Mouse (Mus musculus) forebrain, embryonic 15.5 days (tissue): ENCODE measurements at regions not wholly inside any gene's neighbourhood (a gene's known extent, or its start where the extent isn't known, plus 50 kb on each side); places are given as distances from the start of the nearest gene placed in this dataset.
A peak's percentile ranks its signal among the peaks of the same experiment; 100 is the strongest.

Experiments
- ATAC-seq: fragments of 200-750 bp; cut with Nextera tagmentation; replicated peaks from 2 replicates; pipeline ENCODE4 v1.8.0; 2017; ENCODE audit warnings: mild to moderate bottlenecking, moderate TSS enrichment, moderate library complexity
- H3K27ac ChIP-seq: fragments of 300-500 bp; sonication (generic); replicated peaks from 2 replicates; pipeline ENCODE4 v1.5.1; 2015; ENCODE audit warnings: mild to moderate bottlenecking, inconsistent platforms
- H3K27me3 ChIP-seq: fragments of 300-500 bp; sonication (generic); 2 replicates; pipeline ENCODE4 v1.6.1; 2015; ENCODE audit warnings: inconsistent platforms
- H3K36me3 ChIP-seq: fragments of 300-500 bp; sonication (generic); 2 replicates; pipeline ENCODE4 v1.6.1; 2015; ENCODE audit warnings: mild to moderate bottlenecking, inconsistent platforms
- H3K4me1 ChIP-seq: fragments of 300-500 bp; sonication (generic); 2 replicates; pipeline ENCODE4 v1.6.1; 2015; ENCODE audit warnings: inconsistent platforms
- H3K4me2 ChIP-seq: fragments of 300-500 bp; sonication (generic); replicated peaks from 2 replicates; pipeline ENCODE4 v1.6.1; 2015; ENCODE audit warnings: mild to moderate bottlenecking, inconsistent platforms
- H3K4me3 ChIP-seq: fragments of 300-500 bp; sonication (generic); 2 replicates; pipeline ENCODE4 v1.5.1; 2015; ENCODE audit warnings: mild to moderate bottlenecking, inconsistent platforms
- H3K9ac ChIP-seq: fragments of 300-500 bp; sonication (generic); replicated peaks from 2 replicates; pipeline ENCODE4 v1.6.1; 2015; ENCODE audit warnings: mild to moderate bottlenecking, inconsistent platforms
- H3K9me3 ChIP-seq: fragments of 300-500 bp; sonication (generic); 2 replicates; pipeline ENCODE4 v1.6.1; 2016; ENCODE audit warnings: inconsistent platforms
- WGBS: fragments of 180-500 bp; shearing (Covaris S2); methylation state at CpG from one replicate; pipeline ENCODE4 v1.1.7; 2015; ENCODE audit warnings: mixed read lengths; 5-methylcytosine and 5-hydroxymethylcytosine counted together

- ATAC-seq = no peak
- Histone ChIP-seq H3K9ac (no peak overlapping the region), H3K27ac (no peak overlapping the region), H3K36me3 (no peaks in the 10 kb centered on the region), H3K4me3 (no peak overlapping the region), H3K4me1 (no peaks in the 10 kb centered on the region), H3K4me2 (no peak overlapping the region), H3K27me3 (no peaks in the 10 kb centered on the region), H3K9me3 (no peaks in the 10 kb centered on the region)
- WGBS = 94% methylated on average over 4 of the region's 4 CpGs
These were observed 82.9 kb upstream of the Cryz start for GRCm38 (mm10) chr3:154513566-154513965.

- Histone ChIP-seq H3K27me3 (no peaks in the 10 kb centered on the region; the same call in 1 of the 2 replicates), H3K36me3 (no peaks in the 10 kb centered on the region), H3K9ac (no peak overlapping the region), H3K4me2 (no peak overlapping the region), H3K4me3 (no peak overlapping the region), H3K4me1 (no peaks in the 10 kb centered on the region), H3K9me3 (no peaks in the 10 kb centered on the region), H3K27ac (no peak overlapping the region)
- 48% methylated on average over 3 of the region's 3 CpGs for WGBS
- ATAC-seq = no peak
These were observed 86.4 kb upstream of the Cryz start for GRCm38 (mm10) chr3:154510160-154510559.

- no peak overlapping the region for H3K9ac ChIP-seq
- H3K4me2 ChIP-seq = no peak overlapping the region
- H3K27ac ChIP-seq = no peak overlapping the region
- H3K4me3 ChIP-seq = no peak overlapping the region
- H3K27me3 ChIP-seq = no peaks in the 10 kb centered on the region; the same call in 1 of the 2 replicates
- no peaks in the 10 kb centered on the region for H3K36me3 ChIP-seq
- 72% methylated on average over 6 of the region's 6 CpGs for WGBS
- ATAC-seq = no peak
- no peaks in the 10 kb centered on the region for H3K4me1 ChIP-seq
- no peaks in the 10 kb centered on the region for H3K9me3 ChIP-seq
These were observed 87.1 kb upstream of the Cryz start for GRCm38 (mm10) chr3:154509394-154509793.

- Histone ChIP-seq H3K4me2 (no peak overlapping the region), H3K9me3 (no peaks in the 10 kb centered on the region), H3K36me3 (no peaks in the 10 kb centered on the region), H3K9ac (no peak overlapping the region), H3K4me1 (no peaks in the 10 kb centered on the region), H3K27ac (no peak overlapping the region), H3K4me3 (no peak overlapping the region), H3K27me3 (no peaks in the 10 kb centered on the region)
- no peak for ATAC-seq
- 79% methylated on average over 2 of the region's 2 CpGs for WGBS
These were observed 103.1 kb upstream of the Cryz start for GRCm38 (mm10) chr3:154493387-154493920.

- Histone ChIP-seq H3K36me3 (no peaks in the 10 kb centered on the region), H3K4me3 (no peak overlapping the region), H3K9ac (no peak overlapping the region), H3K4me1 (peaks cover 12% of the 10 kb centered on the region), H3K27me3 (no peaks in the 10 kb centered on the region), H3K9me3 (no peaks in the 10 kb centered on the region), H3K27ac (no peak overlapping the region), H3K4me2 (no peak overlapping the region)
- no peak for ATAC-seq
- 83% methylated on average over 2 of the region's 2 CpGs for WGBS
These were observed 124.1 kb upstream of the Cryz start for GRCm38 (mm10) chr3:154472426-154472825.

GRCm38 (mm10) chr3:154467581-154468374 lies 128.7 kb upstream of the Cryz start:
- Histone ChIP-seq H3K4me3 (no peak overlapping the region), H3K9me3 (no peaks in the 10 kb centered on the region), H3K27me3 (no peaks in the 10 kb centered on the region), H3K4me2 (peak overlapping the region; percentile 7; the same call in 1 of the 2 replicates), H3K4me1 (peaks cover 19% of the 10 kb centered on the region), H3K27ac (peak overlapping the region; percentile 41; the same call in 1 of the 2 replicates), H3K9ac (no peak overlapping the region), H3K36me3 (no peaks in the 10 kb centered on the region)
- ATAC-seq = peak; percentile 91
- 18% methylated on average over 13 of the region's 13 CpGs for WGBS

- Histone ChIP-seq H3K9me3 (no peaks in the 10 kb centered on the region), H3K36me3 (no peaks in the 10 kb centered on the region), H3K4me1 (no peaks in the 10 kb centered on the region), H3K4me2 (no peak overlapping the region), H3K9ac (no peak overlapping the region), H3K27me3 (no peaks in the 10 kb centered on the region), H3K27ac (no peak overlapping the region), H3K4me3 (no peak overlapping the region)
- 86% methylated on average over 9 of the region's 9 CpGs for WGBS
- no peak for ATAC-seq
These were observed 127.7 kb upstream of the Lhx8 start for GRCm38 (mm10) chr3:154458208-154458607.

- H3K4me3 ChIP-seq = no peak overlapping the region
- H3K36me3 ChIP-seq = no peaks in the 10 kb centered on the region
- H3K4me1 ChIP-seq = no peaks in the 10 kb centered on the region
- no peaks in the 10 kb centered on the region for H3K27me3 ChIP-seq
- no peak for ATAC-seq
- H3K9me3 ChIP-seq = 0 out of 2 replicates have a peak, but pooled peaks cover 2% of the 10 kb centered on the region
- H3K27ac ChIP-seq = no peak overlapping the region
- no peak overlapping the region for H3K4me2 ChIP-seq
- H3K9ac ChIP-seq = no peak overlapping the region
These were observed 122.6 kb upstream of the Lhx8 start for GRCm38 (mm10) chr3:154453025-154453424.

- ATAC-seq = no peak
- H3K9me3 ChIP-seq = 0 out of 2 replicates have a peak, but pooled peaks cover 2% of the 10 kb centered on the region
- H3K27me3 ChIP-seq = no peaks in the 10 kb centered on the region
- no peak overlapping the region for H3K4me3 ChIP-seq
- H3K4me2 ChIP-seq = no peak overlapping the region
- H3K27ac ChIP-seq = no peak overlapping the region
- no peaks in the 10 kb centered on the region for H3K36me3 ChIP-seq
- 86% methylated on average over 6 of the region's 6 CpGs for WGBS
- H3K9ac ChIP-seq = no peak overlapping the region
- no peaks in the 10 kb centered on the region for H3K4me1 ChIP-seq
These were observed 122.1 kb upstream of the Lhx8 start for GRCm38 (mm10) chr3:154452585-154452984.

- Histone ChIP-seq H3K4me1 (no peaks in the 10 kb centered on the region), H3K4me2 (no peak overlapping the region), H3K36me3 (no peaks in the 10 kb centered on the region), H3K4me3 (no peak overlapping the region), H3K9ac (no peak overlapping the region), H3K9me3 (0 out of 2 replicates have a peak, but pooled peaks cover 2% of the 10 kb centered on the region), H3K27ac (no peak overlapping the region), H3K27me3 (no peaks in the 10 kb centered on the region)
- ATAC-seq = no peak
- 86% methylated on average over 7 of the region's 7 CpGs for WGBS
These were observed 120.7 kb upstream of the Lhx8 start for GRCm38 (mm10) chr3:154451169-154451568.

GRCm38 (mm10) chr3:154443351-154444075 lies 113.1 kb upstream of the Lhx8 start:
- no peak overlapping the region for H3K4me2 ChIP-seq
- H3K4me1 ChIP-seq = no peaks in the 10 kb centered on the region
- H3K9me3 ChIP-seq = no peaks in the 10 kb centered on the region
- no peak for ATAC-seq
- no peak overlapping the region for H3K4me3 ChIP-seq
- no peaks in the 10 kb centered on the region for H3K36me3 ChIP-seq
- H3K9ac ChIP-seq = no peak overlapping the region
- 86% methylated on average over 10 of the region's 10 CpGs for WGBS
- no peak overlapping the region for H3K27ac ChIP-seq
- H3K27me3 ChIP-seq = no peaks in the 10 kb centered on the region

GRCm38 (mm10) chr3:154441454-154441853 lies 111.0 kb upstream of the Lhx8 start:
- Histone ChIP-seq H3K27me3 (no peaks in the 10 kb centered on the region), H3K36me3 (no peaks in the 10 kb centered on the region), H3K9me3 (no peaks in the 10 kb centered on the region), H3K27ac (no peak overlapping the region), H3K9ac (no peak overlapping the region), H3K4me2 (no peak overlapping the region), H3K4me3 (no peak overlapping the region), H3K4me1 (no peaks in the 10 kb centered on the region)
- peak; percentile 71 for ATAC-seq
